Mouse (Mus musculus) forebrain, embryonic 11.5 days (tissue): ENCODE results near the gene Mga. TPM values are rescaled to one million over a fixed set of nuclear protein-coding genes. Genes with fewer than 3 reads are reported as not detected.

Experiments
- ATAC-seq: fragments of 200-750 bp; cut with Nextera tagmentation; replicated peaks from 2 replicates; pipeline ENCODE4 v1.8.0; 2017; ENCODE audit warnings: moderate TSS enrichment; ENCODE audit not compliant: low FRiP score
- DNase-seq: peaks from one replicate; pipeline ENCODE4 v3.0.0-alpha.2; 2017; ENCODE audit warnings: low spot score
- H3K27ac ChIP-seq: fragments of 300-500 bp; sonication (generic); 2 replicates; pipeline ENCODE4 v1.5.1; 2014; ENCODE audit warnings: low read depth, low read length
- H3K27me3 ChIP-seq: fragments of 300-500 bp; sonication (generic); 2 replicates; pipeline ENCODE4 v1.6.1; 2014; ENCODE audit warnings: mild to moderate bottlenecking, low read length, mixed read lengths; ENCODE audit not compliant: control insufficient read depth, insufficient read depth
- H3K36me3 ChIP-seq: fragments of 300-500 bp; sonication (generic); 2 replicates; pipeline ENCODE4 v1.6.1; 2014; ENCODE audit warnings: mild to moderate bottlenecking, low read length, moderate library complexity, mixed read lengths; ENCODE audit not compliant: control insufficient read depth, insufficient read depth
- H3K4me1 ChIP-seq: fragments of 300-500 bp; sonication (generic); replicated peaks from 2 replicates; pipeline ENCODE4 v1.6.1; 2014; ENCODE audit warnings: low read length, mixed read lengths; ENCODE audit not compliant: control insufficient read depth, insufficient read depth
- H3K4me2 ChIP-seq: fragments of 300-500 bp; sonication (generic); 2 replicates; pipeline ENCODE4 v1.6.1; 2014; ENCODE audit warnings: low read depth, mild to moderate bottlenecking, low read length, moderate library complexity, mixed read lengths; ENCODE audit not compliant: severe bottlenecking
- H3K4me3 ChIP-seq: fragments of 300-500 bp; sonication (generic); 2 replicates; pipeline ENCODE4 v1.5.1; 2014; ENCODE audit warnings: low read depth, low read length
- H3K9ac ChIP-seq: fragments of 300-500 bp; sonication (generic); 2 replicates; pipeline ENCODE4 v1.6.1; 2014; ENCODE audit warnings: low read length
- H3K9me3 ChIP-seq: fragments of 300-500 bp; sonication (generic); 2 replicates; pipeline ENCODE4 v1.6.1; 2016; ENCODE audit warnings: low read length, mixed read lengths; ENCODE audit not compliant: control insufficient read depth
- WGBS: fragments of 180-500 bp; shearing (Covaris S2); extraction: QIAGEN DNeasy Blood & Tissue Kit; methylation state at CpG from one replicate; pipeline ENCODE4 v1.1.7; 2014; 5-methylcytosine and 5-hydroxymethylcytosine counted together
- polyA plus RNA-seq: library from polyadenylated mRNA; unstranded; fragments of >200 nt; fragmentation: Nextera tagmentation; extraction: Ambion mirVana; gene quantifications from 2 replicates; pipeline ENCODE4 v1.2.1, GENCODE M21; 2014

Gene Mga
- polyA plus RNA-seq, 1 experiment from 2014 or later = 43.3 TPM

DNA sequence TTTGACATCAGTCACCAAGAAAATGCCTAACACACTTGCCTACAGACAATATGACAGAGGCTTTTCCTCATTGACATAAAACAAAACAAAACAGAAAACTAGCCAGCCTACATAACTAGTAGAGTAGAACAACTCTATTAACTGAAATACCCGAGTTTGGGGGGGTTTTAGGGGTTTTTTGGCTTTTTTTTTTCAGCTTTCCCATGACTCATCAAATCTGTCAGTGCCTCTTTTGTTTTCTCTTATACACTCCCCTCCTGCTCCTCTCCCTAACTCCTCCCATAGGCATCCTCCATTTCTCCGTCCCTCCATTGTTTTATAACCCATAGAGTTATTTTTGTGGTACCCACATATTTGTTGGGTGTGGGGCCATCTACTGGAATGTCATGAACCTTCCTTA is 96.5 kb downstream of the Mga start:
- Histone ChIP-seq H3K4me2 (no peak overlapping the region), H3K27me3 (no peaks in the 10 kb centered on the region), H3K36me3 (no peaks in the 10 kb centered on the region), H3K9ac (no peak overlapping the region), H3K9me3 (no peaks in the 10 kb centered on the region), H3K27ac (no peak overlapping the region), H3K4me3 (no peak overlapping the region), H3K4me1 (no peaks in the 10 kb centered on the region)
- ATAC-seq (no peak), DNase-seq (no peak)
- WGBS = 55% methylated on average over 2 of the region's 2 CpGs

DNA sequence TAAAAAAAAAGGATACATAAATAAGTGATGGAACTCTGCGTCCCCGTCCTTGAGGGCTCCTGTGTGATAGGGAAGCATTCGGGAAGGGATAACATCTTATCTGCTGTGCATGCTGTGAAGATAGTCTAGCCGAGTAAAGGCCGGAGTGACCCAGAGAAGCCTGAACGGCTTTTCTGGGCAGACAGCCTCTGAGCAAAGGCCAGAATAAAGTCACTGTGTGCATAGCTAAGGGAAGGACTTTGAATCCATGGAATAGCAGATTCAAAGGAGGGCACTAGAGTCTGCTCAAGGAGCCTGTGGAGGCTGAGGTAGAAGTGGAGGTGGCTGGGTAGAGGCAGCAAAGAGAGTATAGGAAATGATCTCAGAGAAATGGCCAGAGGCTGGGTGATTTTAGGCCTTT is 97.8 kb downstream of the Mga start:
- Histone ChIP-seq H3K9ac (no peak overlapping the region), H3K27ac (no peak overlapping the region), H3K4me3 (no peak overlapping the region), H3K9me3 (no peaks in the 10 kb centered on the region), H3K36me3 (no peaks in the 10 kb centered on the region), H3K4me2 (no peak overlapping the region), H3K27me3 (no peaks in the 10 kb centered on the region), H3K4me1 (no peaks in the 10 kb centered on the region)
- ATAC-seq (no peak), DNase-seq (no peak)
- WGBS = 92% methylated on average over 6 of the region's 6 CpGs

DNA sequence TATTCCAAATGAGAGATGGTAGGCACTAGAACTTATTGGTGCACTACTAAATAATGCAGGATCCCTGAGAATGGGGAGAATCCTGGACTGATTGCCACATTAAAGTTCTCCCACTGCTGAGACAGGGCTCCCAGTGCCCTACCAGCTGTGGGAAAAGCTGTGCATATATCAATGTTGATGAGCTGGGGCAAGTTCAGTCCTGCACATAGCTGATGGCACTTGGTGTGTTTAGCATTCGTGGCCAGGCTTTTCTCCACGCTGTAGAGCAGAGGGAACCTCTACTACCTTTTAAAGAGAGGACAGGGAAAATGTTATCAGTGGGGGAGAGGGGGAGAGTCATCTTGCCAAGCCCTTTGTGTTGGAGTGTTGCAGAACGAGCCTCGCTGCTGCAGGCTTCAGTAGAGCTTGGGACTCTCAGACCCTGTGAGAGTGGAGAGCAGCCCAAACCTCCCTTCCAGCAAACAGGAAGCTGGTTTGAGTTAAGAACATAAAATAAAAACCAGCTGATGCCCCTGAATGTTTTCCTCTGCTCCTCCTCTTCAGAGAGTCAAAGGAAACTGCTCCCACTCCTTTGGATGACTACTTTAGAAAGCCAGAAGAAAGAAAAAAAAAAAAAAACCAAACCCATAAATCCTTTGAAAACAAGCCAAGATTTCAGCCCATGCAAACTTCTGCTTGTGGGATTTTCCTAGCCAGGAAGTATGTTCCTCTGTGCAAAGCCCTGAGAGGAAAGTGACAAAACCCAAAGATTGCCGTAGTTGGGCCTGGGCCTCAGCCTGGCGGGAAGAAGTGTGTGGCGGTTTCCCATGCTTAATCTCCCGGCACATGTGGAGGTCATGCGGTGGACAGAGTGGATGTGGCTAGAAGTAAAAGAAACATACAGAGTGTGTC is 98.6 kb downstream of the Mga start:
- Histone ChIP-seq H3K4me1 (no peaks in the 10 kb centered on the region), H3K9ac (no peak overlapping the region), H3K27ac (0 out of 2 replicates have a peak overlapping the region, but pooled peaks have one; percentile 31), H3K36me3 (no peaks in the 10 kb centered on the region), H3K4me2 (no peak overlapping the region), H3K27me3 (no peaks in the 10 kb centered on the region), H3K9me3 (no peaks in the 10 kb centered on the region), H3K4me3 (no peak overlapping the region)
- DNase-seq (no peak), ATAC-seq (no peak)
- WGBS = 71% methylated on average over 9 of the region's 9 CpGs

DNA sequence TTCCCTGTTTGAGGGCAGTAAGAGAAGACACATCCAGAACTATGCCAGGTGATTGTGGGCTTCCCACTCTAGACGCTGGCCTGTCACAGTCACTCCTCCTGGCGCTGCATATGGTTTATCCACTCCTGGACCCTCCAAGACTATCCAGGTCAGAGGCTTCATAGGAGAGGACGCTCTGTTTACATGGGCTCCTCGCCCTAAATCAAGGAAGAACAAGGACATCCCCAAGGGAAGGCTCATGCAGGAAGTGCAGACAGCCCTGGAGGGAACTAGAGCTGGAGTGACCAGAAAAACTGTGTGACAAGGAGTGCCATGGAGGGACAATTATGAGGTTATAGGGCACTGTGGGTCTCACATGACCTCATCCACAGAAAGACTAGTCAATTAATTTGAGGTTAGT is 100.3 kb downstream of the Mga start:
- H3K4me3 ChIP-seq = no peak overlapping the region
- ATAC-seq (no peak), DNase-seq (no peak)
- no peak overlapping the region for H3K4me2 ChIP-seq
- no peaks in the 10 kb centered on the region for H3K9me3 ChIP-seq
- H3K4me1 ChIP-seq = no peaks in the 10 kb centered on the region
- H3K27ac ChIP-seq = no peak overlapping the region
- WGBS = 93% methylated on average over 4 of the region's 4 CpGs
- H3K9ac ChIP-seq = no peak overlapping the region
- H3K36me3 ChIP-seq = no peaks in the 10 kb centered on the region
- no peaks in the 10 kb centered on the region for H3K27me3 ChIP-seq

DNA sequence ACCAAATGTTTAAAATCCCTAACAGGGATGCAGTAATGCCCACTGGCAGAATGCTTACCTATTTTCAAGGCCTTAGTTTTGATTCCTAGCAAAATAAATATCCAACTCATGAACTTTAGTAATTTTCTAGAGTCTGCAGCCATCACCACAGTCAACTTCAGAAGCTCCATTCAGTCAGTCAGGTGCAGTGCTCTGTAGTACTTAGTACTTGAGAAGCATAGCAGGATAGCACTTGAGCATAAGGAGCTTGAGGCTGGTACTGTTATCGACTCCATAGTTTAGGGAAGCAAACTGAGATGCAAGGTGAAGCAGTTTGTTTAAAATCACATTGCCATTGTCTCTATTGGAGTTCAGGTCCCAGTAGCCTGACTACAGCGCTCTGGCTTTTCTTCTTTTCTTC is 102.7 kb downstream of the Mga start:
- Histone ChIP-seq H3K9me3 (no peaks in the 10 kb centered on the region), H3K4me3 (no peak overlapping the region), H3K9ac (no peak overlapping the region), H3K36me3 (no peaks in the 10 kb centered on the region), H3K4me2 (no peak overlapping the region), H3K4me1 (no peaks in the 10 kb centered on the region), H3K27me3 (no peaks in the 10 kb centered on the region), H3K27ac (no peak overlapping the region)
- 94% methylated on average over 2 of the region's 2 CpGs for WGBS
- DNase-seq (no peak), ATAC-seq (no peak)

DNA sequence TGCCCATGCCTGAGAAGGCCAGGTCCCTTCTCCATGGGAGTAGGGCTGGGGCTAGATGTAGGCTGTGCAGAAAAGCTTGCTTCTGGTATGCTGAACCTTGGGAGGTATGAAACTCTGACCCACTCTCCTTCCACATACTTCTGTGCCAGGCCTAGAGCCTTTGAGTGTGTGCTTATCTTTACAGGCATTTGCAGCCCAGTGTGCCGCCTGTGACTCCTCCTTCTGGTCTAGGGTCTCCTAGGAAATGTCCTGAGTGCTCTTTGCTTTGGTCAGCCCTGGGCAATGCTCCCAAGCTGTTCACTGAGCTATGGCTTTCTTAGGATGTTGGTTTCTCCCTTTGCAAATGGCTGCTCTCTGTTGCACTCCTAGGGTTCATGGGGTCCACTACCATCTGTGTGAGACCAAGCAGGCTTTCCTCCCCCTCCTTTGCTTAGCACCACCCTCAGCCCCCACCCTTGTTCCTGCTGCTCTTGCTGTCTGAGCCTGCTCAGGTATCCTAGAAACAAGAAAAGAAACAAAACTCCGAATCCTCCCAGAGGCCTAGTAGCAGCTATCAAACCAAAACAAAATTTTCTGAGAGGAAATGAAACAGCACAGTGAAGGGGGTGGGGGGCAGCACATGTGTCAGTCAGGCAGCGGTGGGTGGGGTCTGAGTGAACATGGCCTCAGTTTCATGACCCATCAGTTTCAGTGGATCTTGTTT is 104.0 kb downstream of the Mga start:
- 77% methylated on average over 3 of the region's 3 CpGs for WGBS
- Histone ChIP-seq H3K9ac (no peak overlapping the region), H3K27ac (no peak overlapping the region), H3K27me3 (no peaks in the 10 kb centered on the region), H3K4me2 (no peak overlapping the region), H3K4me1 (no peaks in the 10 kb centered on the region), H3K36me3 (no peaks in the 10 kb centered on the region), H3K9me3 (no peaks in the 10 kb centered on the region), H3K4me3 (no peak overlapping the region)
- DNase-seq (no peak), ATAC-seq (no peak)

DNA sequence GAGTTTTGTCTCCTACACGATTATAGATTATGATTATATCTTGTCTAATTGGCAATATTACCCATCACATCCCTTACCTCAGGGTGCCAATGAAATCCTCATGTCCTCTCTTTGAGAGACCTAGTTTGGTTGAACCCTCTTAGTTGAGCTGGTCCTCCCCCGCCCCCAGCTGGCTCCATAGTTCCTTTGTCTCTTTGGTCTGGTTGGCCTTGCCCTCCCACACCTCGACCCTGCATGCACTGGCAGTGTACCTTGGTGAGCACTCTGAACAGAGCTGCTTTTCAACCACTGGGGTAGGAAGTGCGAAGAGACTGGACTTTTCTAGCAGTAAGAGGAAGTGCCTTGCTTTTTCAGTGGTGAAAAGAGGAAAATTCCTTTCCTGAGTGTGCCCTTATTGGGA is 104.9 kb downstream of the Mga start:
- WGBS = 70% methylated on average over 4 of the region's 4 CpGs
- no peak overlapping the region for H3K4me3 ChIP-seq

DNA sequence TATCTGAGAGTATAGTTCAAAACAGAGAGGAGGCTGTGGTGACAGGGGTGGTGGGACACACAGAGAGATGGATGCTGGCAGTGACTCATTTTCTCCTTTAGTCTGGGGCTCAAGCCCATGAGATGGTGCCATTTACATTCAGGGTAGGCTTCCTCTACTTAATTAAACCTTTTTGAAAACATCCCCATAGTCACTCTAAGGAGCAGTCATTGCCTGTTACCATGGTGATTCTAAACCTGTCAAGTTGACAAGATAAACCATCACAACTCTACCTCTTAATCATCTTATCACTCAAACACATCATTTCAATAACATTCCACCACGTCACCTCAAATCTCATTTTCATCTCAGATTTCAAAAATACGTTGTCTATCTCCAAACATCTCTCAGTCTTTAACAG is 106.9 kb downstream of the Mga start:
- 79% methylated on average over 2 of the region's 2 CpGs for WGBS

More for the DNA sequence above, 104.9 kb downstream of the Mga start:
- no peak overlapping the region for H3K9ac ChIP-seq
- ATAC-seq (no peak), DNase-seq (no peak)
- no peaks in the 10 kb centered on the region for H3K4me1 ChIP-seq
- H3K27ac ChIP-seq = no peak overlapping the region
- H3K27me3 ChIP-seq = no peaks in the 10 kb centered on the region
- H3K9me3 ChIP-seq = no peaks in the 10 kb centered on the region
- H3K36me3 ChIP-seq = no peaks in the 10 kb centered on the region
- H3K4me2 ChIP-seq = no peak overlapping the region

More for the DNA sequence above, 106.9 kb downstream of the Mga start:
- no peak overlapping the region for H3K27ac ChIP-seq
- H3K4me1 ChIP-seq = no peaks in the 10 kb centered on the region
- H3K9ac ChIP-seq = no peak overlapping the region
- no peak overlapping the region for H3K4me3 ChIP-seq
- no peaks in the 10 kb centered on the region for H3K36me3 ChIP-seq
- ATAC-seq (no peak), DNase-seq (no peak)
- no peaks in the 10 kb centered on the region for H3K27me3 ChIP-seq
- no peaks in the 10 kb centered on the region for H3K9me3 ChIP-seq
- no peak overlapping the region for H3K4me2 ChIP-seq
